Comparison of ENCODE assay signal across 11 mouse cellular contexts in genomic region chr9:62364831-62365230, GRCm38 (mm10). TPM values are rescaled to one million over a fixed set of nuclear protein-coding genes. Genes with fewer than 3 reads are reported as not detected.
DNase-seq lines count a peak whose midpoint lies in the region; ATAC-seq and TF ChIP-seq lines count a peak whose summit lies in the region.
"Had no signal": no experiment of that assay in that cellular context is flagged by ENCODE, and none has a peak within 500 bp of the region (broad histone marks: within the 10 kb centered on the region; RNA-seq: fewer than 3 reads in every experiment).

No protein-coding gene starts in this region.

- no peak for TF ChIP-seq CTCF in gastrocnemius, adult 2 months (IDR thresholded peaks at IDR 0.05)
- TF ChIP-seq CTCF in midbrain, postnatal 0 days (IDR thresholded peaks at IDR 0.05): no peak
- no peak for TF ChIP-seq CTCF in olfactory bulb, adult 2 months (IDR thresholded peaks at IDR 0.05; ENCODE audit: insufficient read depth, low read depth, low read length)

- 38% methylated on average over 7 of the region's 7 CpGs for WGBS in midbrain, embryonic 10.5 days
- 38% methylated on average over 7 of the region's 7 CpGs for WGBS in midbrain, postnatal 0 days
- 24% methylated on average over 7 of the region's 7 CpGs for WGBS in olfactory bulb, adult 2 months

- no peak for ATAC-seq in midbrain, postnatal 0 days (ENCODE audit: low FRiP score)
- ATAC-seq in CD4-positive, CD25-positive, alpha-beta regulatory T cell, adult 4 months: no peak
- ATAC-seq in megakaryocyte-erythroid progenitor cell, adult 5-6 weeks (replicated peaks; ENCODE audit: low FRiP score, low TSS enrichment, poor library complexity, severe bottlenecking): no peak

- H3K9me3 ChIP-seq in midbrain, embryonic 10.5 days (replicated peaks): no peaks in the 10 kb centered on the region
- no peaks in the 10 kb centered on the region for H3K9me3 ChIP-seq in midbrain, postnatal 0 days (ENCODE audit: low read length)
- H3K9me3 ChIP-seq: heart, embryonic 12.5 days; limb, embryonic 15.5 days had no signal

- H3K4me3 ChIP-seq in gastrocnemius, adult 2 months: no peak overlapping the region
- no peak overlapping the region for H3K4me3 ChIP-seq in midbrain, embryonic 10.5 days
- no peak overlapping the region for H3K4me3 ChIP-seq in midbrain, postnatal 0 days (ENCODE audit: low read depth, low read length)
- H3K4me3 ChIP-seq in olfactory bulb, adult 2 months (ENCODE audit: insufficient read depth, low read depth, low read length): no peak overlapping the region
- H3K4me3 ChIP-seq: heart, embryonic 12.5 days; limb, embryonic 15.5 days had no signal

- no peak overlapping the region for H3K9ac ChIP-seq in midbrain, postnatal 0 days (replicated peaks; ENCODE audit: low read length, poor library complexity, severe bottlenecking)
- H3K9ac ChIP-seq: limb, embryonic 15.5 days had no signal

- H3K4me2 ChIP-seq in midbrain, postnatal 0 days (ENCODE audit: low read depth, low read length, poor library complexity, severe bottlenecking): no peak overlapping the region

- no peaks in the 10 kb centered on the region for H3K27me3 ChIP-seq in midbrain, embryonic 10.5 days (ENCODE audit: low read depth, poor library complexity, severe bottlenecking)
- H3K27me3 ChIP-seq in midbrain, postnatal 0 days (ENCODE audit: insufficient read depth, low read length): no peaks in the 10 kb centered on the region
- H3K27me3 ChIP-seq: heart, embryonic 12.5 days; limb, embryonic 15.5 days had no signal

- H3K27ac ChIP-seq in gastrocnemius, adult 2 months: peak overlapping the region; percentile 87; the same call in 1 of the 2 replicates
- H3K27ac ChIP-seq in midbrain, embryonic 10.5 days (replicated peaks): peak overlapping the region; percentile 85; the same call in 1 of the 2 replicates
- H3K27ac ChIP-seq in midbrain, postnatal 0 days (ENCODE audit: low read depth, low read length): no peak overlapping the region
- H3K27ac ChIP-seq in olfactory bulb, adult 2 months (ENCODE audit: insufficient read depth, low read depth, low read length): 0 out of 2 replicates have a peak overlapping the region, but pooled peaks have one; percentile 10
- H3K27ac ChIP-seq: limb, embryonic 15.5 days had no signal

- intact Hi-C loops in gastrocnemius, adult 2 months (cut with DNase I): no loop called here
- intact Hi-C loops in gastrocnemius, postnatal 36 days (cut with DNase I): no loop called here

- H3K36me3 ChIP-seq in midbrain, embryonic 10.5 days: peaks cover 23% of the 10 kb centered on the region
- no peaks in the 10 kb centered on the region for H3K36me3 ChIP-seq in midbrain, postnatal 0 days (ENCODE audit: insufficient read depth, low read length)
- H3K36me3 ChIP-seq: limb, embryonic 15.5 days had no signal

- H3K4me1 ChIP-seq in midbrain, embryonic 10.5 days: peaks cover 100% of the 10 kb centered on the region
- peaks cover 20% of the 10 kb centered on the region for H3K4me1 ChIP-seq in midbrain, postnatal 0 days (ENCODE audit: insufficient read depth, low read length)
- H3K4me1 ChIP-seq in olfactory bulb, adult 2 months (ENCODE audit: control insufficient read depth, insufficient read depth, low read length): peaks cover 83% of the 10 kb centered on the region

- peak; percentile 13 for DNase-seq in gastrocnemius, adult 2 months
- DNase-seq in gastrocnemius, postnatal 36 days: no peak
- no peak for DNase-seq in midbrain, embryonic 10.5 days (ENCODE audit: low spot score)
- DNase-seq in midbrain, postnatal 0 days (ENCODE audit: low spot score): no peak
- DNase-seq in cerebellum, postnatal 25 days: peak; percentile 70 to 75
- DNase-seq: kidney, postnatal 14 days had no signal

- TF ChIP-seq POLR2A in olfactory bulb, adult 2 months (IDR thresholded peaks at IDR 0.05; ENCODE audit: insufficient read depth, low read depth, low read length): no peak

RNA-seq across cellular contexts. Expression of gene Anp32a, which starts 23.7 kb away (rescaled TPM):
- 10 to 100 TPM; 62.8 to 88.2 TPM for total RNA-seq in gastrocnemius, adult 2 months (2021)
- total RNA-seq in gastrocnemius, postnatal 36 days (2021): 10 to 100 TPM; 60.8 to 62.9 TPM
- 237 and 298 TPM in 2 replicates for polyA plus RNA-seq in midbrain, embryonic 10.5 days (2016; fragmentation: Nextera tagmentation; extraction: Ambion mirVana)
- total RNA-seq in midbrain, postnatal 0 days (2014; rRNA removed): 88.8 and 114 TPM in 2 replicates
- polyA plus RNA-seq in midbrain, postnatal 0 days (2015; fragmentation: Nextera tagmentation; extraction: Ambion mirVana): 60.5 and 76.2 TPM in 2 replicates
- polyA plus RNA-seq in olfactory bulb, adult 2 months (2012; ENCODE audit: insufficient read depth, insufficient read length, low replicate concordance, missing spikeins): 1,184 TPM in 1 of 2 replicates, not detected in the other
- polyA plus RNA-seq in CD4-positive, CD25-positive, alpha-beta regulatory T cell, adult 4 months (2017; shearing (Covaris generic)): 100 to 1,000 TPM; 111 to 235 TPM
- 205 and 266 TPM in 2 replicates for total RNA-seq in megakaryocyte-erythroid progenitor cell, adult 5-6 weeks (2014; fragmentation: Nextera tagmentation)
- 606 and 1,097 TPM in 2 replicates for total RNA-seq in megakaryocyte-erythroid progenitor cell, adult 5-6 weeks (2017)

Comparison
In these comparisons a context has a peak if more than half of its experiments do, and no peak if none do; other contexts are left out.
1. DNase-seq: peak in gastrocnemius, adult 2 months (single experiment) and cerebellum, postnatal 25 days (2 of 2); none in gastrocnemius, postnatal 36 days (0 of 2), midbrain, embryonic 10.5 days (single experiment) and midbrain, postnatal 0 days (single experiment).